Mouse (Mus musculus) lung, embryonic 16.5 days (tissue): Measurements from ENCODE around the gene Ndufs1. TPM values are rescaled to one million over a fixed set of nuclear protein-coding genes. Genes with fewer than 3 reads are reported as not detected.

ENCODE experiments used
- ATAC-seq: fragments of 200-750 bp; cut with Nextera tagmentation; 2 replicates; pipeline ENCODE4 v1.8.0; 2017; ENCODE audit warnings: low read depth, mild to moderate bottlenecking, moderate library complexity
- H3K27ac ChIP-seq: fragments of 300-500 bp; sonication (generic); 2 replicates; pipeline ENCODE4 v1.5.1; 2014; ENCODE audit warnings: mild to moderate bottlenecking, control low read depth, low read length
- H3K27me3 ChIP-seq: fragments of 300-500 bp; sonication (generic); 2 replicates; pipeline ENCODE4 v1.6.1; 2014; ENCODE audit warnings: low read depth, low read length, mixed read lengths; ENCODE audit not compliant: control insufficient read depth, insufficient read depth
- H3K36me3 ChIP-seq: fragments of 300-500 bp; sonication (generic); 2 replicates; pipeline ENCODE4 v1.6.1; 2014; ENCODE audit warnings: low read length; ENCODE audit not compliant: control insufficient read depth, insufficient read depth
- H3K4me1 ChIP-seq: fragments of 300-500 bp; sonication (generic); replicated peaks from 2 replicates; pipeline ENCODE4 v1.6.1; 2014; ENCODE audit warnings: low read length, mixed read lengths; ENCODE audit not compliant: control insufficient read depth, insufficient read depth
- H3K4me2 ChIP-seq: fragments of 300-500 bp; sonication (generic); 2 replicates; pipeline ENCODE4 v1.6.1; 2014; ENCODE audit warnings: low read depth, low read length, control low read depth
- H3K4me3 ChIP-seq: fragments of 300-500 bp; sonication (generic); 2 replicates; pipeline ENCODE4 v1.5.1; 2014; ENCODE audit warnings: mild to moderate bottlenecking, low read length, control low read depth
- H3K9ac ChIP-seq: fragments of 300-500 bp; sonication (generic); 2 replicates; pipeline ENCODE4 v1.6.1; 2014; ENCODE audit warnings: low read length, control low read depth
- H3K9me3 ChIP-seq: fragments of 300-500 bp; sonication (generic); 2 replicates; pipeline ENCODE4 v1.6.1; 2016; ENCODE audit warnings: low read length; ENCODE audit not compliant: control insufficient read depth
- WGBS: fragments of 180-500 bp; shearing (Covaris S2); extraction: QIAGEN DNeasy Blood & Tissue Kit; methylation state at CpG from one replicate; pipeline ENCODE4 v1.1.7; 2014; 5-methylcytosine and 5-hydroxymethylcytosine counted together
- microRNA-seq: library from miRNA; unstranded; fragments of <30 nt; microRNA quantifications from one replicate; pipeline ENCODE4, GENCODE M21; 2016
- polyA plus RNA-seq: library from polyadenylated mRNA; unstranded; fragments of >200 nt; fragmentation: Nextera tagmentation; extraction: Ambion mirVana; gene quantifications from 2 replicates; pipeline ENCODE4 v1.2.1, GENCODE M21; 2015

Gene Ndufs1
- polyA plus RNA-seq, 1 experiment from 2014 or later, result 123 TPM

- no peak overlapping the region for H3K4me2 ChIP-seq
- WGBS, result 64% methylated on average over 4 of the region's 4 CpGs
- no peak overlapping the region for H3K9ac ChIP-seq
- H3K27ac ChIP-seq, result no peak overlapping the region
- no peak for ATAC-seq
- H3K4me3 ChIP-seq, result no peak overlapping the region
- H3K36me3 ChIP-seq, result peaks cover 30% of the 10 kb centered on the region
- H3K4me1 ChIP-seq, result no peaks in the 10 kb centered on the region
- no peaks in the 10 kb centered on the region for H3K27me3 ChIP-seq
- H3K9me3 ChIP-seq, result no peaks in the 10 kb centered on the region
These were observed 77.8 kb downstream of the Ndufs1 start for GRCm38 (mm10) chr1:63098831-63099230.

GRCm38 (mm10) chr1:63096071-63096470 lies 80.6 kb downstream of the Ndufs1 start:
- no peak overlapping the region for H3K9ac ChIP-seq
- H3K9me3 ChIP-seq, result no peaks in the 10 kb centered on the region
- H3K4me3 ChIP-seq, result no peak overlapping the region
- peaks cover 35% of the 10 kb centered on the region for H3K36me3 ChIP-seq
- no peak overlapping the region for H3K27ac ChIP-seq
- 72% methylated on average over 5 of the region's 5 CpGs for WGBS
- ATAC-seq, result no peak
- H3K4me2 ChIP-seq, result no peak overlapping the region
- no peaks in the 10 kb centered on the region for H3K4me1 ChIP-seq
- H3K27me3 ChIP-seq, result no peaks in the 10 kb centered on the region

Small RNA genes within 50 kb of the gene (microRNA-seq; reads per million reads assigned to microRNA genes)
- not detected for gene Gm24557
- not detected for gene Gm27512

Other genes starting within 250 kb of the Ndufs1 start
- 9.7 and 9.9 TPM in 2 replicates for gene Ino80d, start 62.2 kb downstream of the Ndufs1 start, polyA plus RNA-seq
- 461 and 480 TPM in 2 replicates for gene Eef1b2, start within 50 bp of the Ndufs1 start, polyA plus RNA-seq
- not detected in 2 replicates for gene Gpr1, start 37.7 kb upstream of the Ndufs1 start, polyA plus RNA-seq
- gene Zdbf2, start 96.4 kb upstream of the Ndufs1 start, polyA plus RNA-seq, result 3.4 and 4.4 TPM in 2 replicates